Mouse (Mus musculus) thymus, postnatal 10 days (tissue): ENCODE results near the gene D630045J12Rik.

ENCODE experiments used
- DNase-seq, 2 experiments: peaks; one replicate each; pipeline ENCODE4 v3.0.0; 2021; ENCODE audit warnings: low spot score in 2 of 2

D630045J12Rik gene

GRCm38 (mm10) chr6:38134806-38135559, 118.8 kb downstream of the D630045J12Rik start:
- no peak for DNase-seq

DNA sequence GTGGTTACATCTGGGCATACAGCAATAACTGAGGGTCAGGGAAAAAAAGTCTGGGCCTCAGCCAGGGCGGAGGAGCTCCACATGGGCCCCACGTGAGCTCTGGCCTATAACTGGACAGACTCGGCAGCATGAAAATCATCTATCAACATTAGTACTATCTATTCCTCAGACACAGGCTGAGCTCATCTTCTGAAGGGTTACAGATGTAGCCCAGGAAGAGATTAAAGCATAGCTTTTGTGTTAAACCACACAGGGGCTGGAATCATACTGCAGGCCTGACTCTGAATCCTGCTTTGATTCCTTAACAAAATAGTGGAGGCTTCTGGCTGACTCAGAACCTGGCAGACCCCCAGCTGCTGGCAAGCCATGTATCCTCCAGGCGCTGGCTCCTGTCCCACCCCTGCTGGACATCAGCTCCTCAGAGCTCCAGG, 122.0 kb downstream of the D630045J12Rik start:
- no peak for DNase-seq

DNA sequence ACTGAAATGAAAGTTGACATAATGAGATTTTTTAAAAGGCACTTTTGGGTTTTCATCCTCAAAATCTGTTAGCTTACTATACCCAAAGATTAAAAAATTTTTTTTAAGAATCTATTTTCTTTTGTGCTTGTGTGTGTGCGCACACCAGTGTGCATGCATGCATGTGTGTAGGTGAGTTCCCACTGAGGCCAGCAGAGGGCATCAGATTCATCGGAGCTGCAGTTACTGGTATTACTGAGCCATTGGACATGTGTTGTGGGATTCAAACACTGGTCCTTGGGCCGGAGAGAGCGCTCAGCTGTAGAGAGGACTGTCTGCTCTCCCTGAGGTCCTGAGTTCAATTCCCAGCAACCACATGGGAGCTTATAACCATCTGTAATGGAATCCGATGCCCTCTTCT, 123.9 kb downstream of the D630045J12Rik start:
- DNase-seq: no peak

- DNase-seq: no peak
These were observed 125.7 kb downstream of the D630045J12Rik start for GRCm38 (mm10) chr6:38128115-38128514.

GRCm38 (mm10) chr6:38125462-38125861, 128.3 kb downstream of the D630045J12Rik start:
- no peak for DNase-seq

DNA sequence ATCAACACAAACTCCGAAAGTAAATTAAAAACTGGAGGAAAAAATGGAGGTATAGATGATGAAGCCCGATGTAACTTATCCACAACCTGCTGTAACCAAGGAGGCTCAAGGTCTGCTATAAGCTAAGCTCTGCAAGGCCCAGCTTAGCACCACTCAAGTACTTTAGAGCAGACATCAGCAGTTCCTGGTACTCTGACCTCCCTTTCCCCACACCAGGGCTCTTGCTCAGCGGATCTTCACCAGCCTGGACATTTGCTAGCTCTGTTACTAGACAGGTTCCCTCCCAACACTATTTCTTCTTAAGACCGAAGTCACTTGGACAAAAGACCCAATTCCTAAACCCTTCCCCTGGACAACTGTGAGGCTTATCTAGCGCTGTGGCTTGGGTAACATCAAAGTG, 128.9 kb downstream of the D630045J12Rik start:
- DNase-seq: no peak

- no peak for DNase-seq
These were observed 129.5 kb downstream of the D630045J12Rik start, which contains the start of gene Atp6v0a4 for GRCm38 (mm10) chr6:38124207-38124835. Atp6v0a4 (minus strand) TSS chr6:38124586.

GRCm38 (mm10) chr6:38123471-38124206, 130.2 kb downstream of the D630045J12Rik start:
- DNase-seq: no peak

DNA sequence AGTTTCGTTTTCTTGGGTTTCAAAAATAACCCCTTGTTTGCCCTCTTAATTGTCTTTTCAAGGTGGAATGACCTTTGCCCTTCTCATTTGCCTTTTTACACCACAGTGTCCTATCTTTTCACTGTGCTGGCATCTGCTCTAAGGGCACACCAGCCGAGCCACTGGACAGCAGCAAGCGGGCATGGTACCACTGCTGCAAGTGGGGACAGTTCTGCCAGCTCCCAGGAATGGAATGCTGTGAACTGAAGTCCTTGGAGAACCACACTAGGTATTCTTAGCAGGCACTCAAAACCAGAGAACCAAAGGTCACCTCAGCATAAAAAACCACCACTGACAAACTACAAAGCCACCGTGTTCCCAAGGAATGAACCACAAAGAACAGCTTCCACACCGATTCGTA, 131.0 kb downstream of the D630045J12Rik start:
- DNase-seq: no peak

- no peak for DNase-seq
These were observed 132.0 kb downstream of the D630045J12Rik start for GRCm38 (mm10) chr6:38121843-38122242.

- DNase-seq: peak; percentile 5 to 11
These were observed 133.0 kb downstream of the D630045J12Rik start for GRCm38 (mm10) chr6:38120681-38121371.

GRCm38 (mm10) chr6:38118341-38118740, 135.5 kb downstream of the D630045J12Rik start:
- DNase-seq: no peak

DNA sequence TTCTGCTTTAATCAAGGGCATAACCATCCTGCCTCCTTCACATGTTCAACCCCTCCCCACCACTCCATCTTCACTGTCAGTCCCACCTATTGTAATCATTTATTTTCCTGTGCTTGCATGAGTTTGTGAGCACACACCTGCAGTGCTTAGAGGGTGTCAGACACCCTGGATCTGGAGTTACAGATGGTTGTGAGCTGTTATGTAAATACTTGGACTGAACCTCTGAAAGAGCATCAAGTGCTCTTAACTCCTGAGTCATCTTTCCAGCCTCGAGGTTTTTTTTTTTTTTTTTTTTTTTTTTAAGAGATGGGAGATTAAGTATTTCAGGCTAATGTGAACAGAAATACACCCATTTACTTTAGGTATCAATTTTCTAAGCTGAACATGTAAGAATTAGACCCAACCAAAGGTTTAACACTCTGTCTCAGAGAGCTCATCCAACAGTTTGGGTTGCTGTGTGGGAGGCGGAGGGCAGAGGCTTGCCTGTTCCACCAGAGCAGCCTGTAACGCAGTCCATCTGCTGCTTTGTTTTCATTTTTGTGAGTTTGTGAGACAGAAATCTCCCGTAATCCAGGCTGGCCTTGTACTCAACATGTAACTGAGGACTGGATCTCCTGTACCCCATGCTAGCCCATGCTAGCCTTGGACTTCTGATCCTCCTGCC, 137.6 kb downstream of the D630045J12Rik start:
- no peak for DNase-seq

DNA sequence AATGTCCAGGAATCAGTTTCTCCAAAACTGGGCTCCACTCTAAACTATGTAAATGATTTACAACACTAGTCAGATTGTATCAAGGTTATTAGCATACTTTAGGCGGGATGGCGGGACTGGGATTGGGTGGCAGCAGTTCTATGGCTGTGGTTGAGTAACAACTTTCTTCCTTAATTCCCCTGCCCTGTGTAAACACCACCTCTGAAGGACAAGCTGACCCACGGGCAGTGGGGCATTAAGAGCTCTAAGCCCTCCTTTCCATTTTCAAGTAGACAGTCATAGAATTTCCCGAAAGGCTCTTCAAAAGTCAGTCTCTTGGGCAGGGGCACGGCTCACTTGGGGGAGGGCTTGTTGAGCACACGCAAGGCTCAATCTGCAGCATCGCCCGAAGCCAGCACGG, 142.9 kb downstream of the D630045J12Rik start:
- DNase-seq: no peak

GRCm38 (mm10) chr6:38109871-38110270, 143.9 kb downstream of the D630045J12Rik start:
- DNase-seq: no peak

GRCm38 (mm10) chr6:38109160-38109795, 144.5 kb downstream of the D630045J12Rik start, which contains the start of gene Tmem213:
Tmem213 (plus strand) TSS chr6:38109255.
- DNase-seq: no peak

GRCm38 (mm10) chr6:38108449-38108848, 145.4 kb downstream of the D630045J12Rik start:
- DNase-seq: no peak

DNA sequence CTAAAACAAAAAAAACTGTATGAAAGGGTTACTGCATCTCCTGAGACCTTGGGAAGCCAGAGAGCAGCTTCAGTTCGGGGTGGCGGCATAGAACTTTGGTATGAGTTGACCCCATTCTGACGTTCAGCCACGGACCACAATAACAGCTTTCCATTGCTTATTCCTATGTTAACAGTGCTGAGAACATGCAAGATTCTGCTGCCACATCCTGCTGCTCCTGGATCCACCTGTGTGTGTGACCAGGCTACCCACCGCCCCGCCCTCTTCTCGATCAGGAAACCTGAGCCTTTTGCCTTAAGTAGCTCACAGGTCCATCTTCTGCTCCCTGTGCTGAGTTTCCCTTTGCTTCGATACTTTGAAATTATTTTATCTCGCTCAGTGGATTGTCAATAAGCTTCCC, 147.9 kb downstream of the D630045J12Rik start:
- no peak for DNase-seq

DNA sequence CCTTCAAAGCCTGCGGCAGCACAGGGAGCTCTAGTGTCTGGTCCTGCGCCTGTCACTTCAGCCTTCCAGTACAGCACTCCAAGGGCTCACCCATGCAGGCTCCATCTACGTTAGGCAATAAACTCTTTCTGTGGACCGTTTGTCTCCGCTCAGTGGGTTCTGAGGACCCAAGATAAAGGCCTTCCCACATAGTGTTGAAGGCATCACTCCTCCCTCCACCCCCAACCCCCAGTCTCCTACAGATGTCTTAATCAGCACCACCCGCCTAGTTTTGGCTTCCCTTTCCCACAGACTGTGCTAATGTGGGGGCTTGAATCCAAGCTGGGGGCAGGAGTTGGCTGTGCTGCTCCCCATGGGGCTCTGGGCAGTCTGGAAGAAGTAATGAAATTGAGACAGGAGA, 150.0 kb downstream of the D630045J12Rik start:
- DNase-seq: no peak

DNA sequence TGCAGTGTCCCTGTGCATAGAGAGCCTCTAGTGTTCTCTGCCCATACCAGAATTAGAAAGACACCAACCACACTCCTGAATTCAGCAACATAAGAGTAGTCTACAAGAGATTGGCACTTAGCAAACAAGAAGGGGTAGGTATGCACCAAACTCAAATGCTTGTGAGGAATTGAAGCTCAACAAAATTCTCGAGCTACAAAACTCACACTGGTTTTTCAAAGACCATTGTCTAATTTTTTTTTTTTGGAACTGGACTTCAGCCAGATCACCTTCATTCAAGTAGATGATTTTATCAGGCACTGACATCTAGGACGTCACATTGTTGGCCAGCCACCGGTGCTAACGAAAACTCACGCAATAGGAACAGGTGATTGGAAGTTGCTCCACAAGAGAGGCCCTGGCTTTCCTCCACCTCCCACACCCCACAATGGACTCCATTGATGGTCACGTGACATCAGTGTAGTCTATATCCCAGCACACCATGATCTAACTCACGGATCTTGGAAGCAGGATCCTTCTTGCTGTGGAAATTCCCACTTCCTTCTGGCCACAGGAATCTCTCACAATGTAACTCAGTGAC, 151.5 kb downstream of the D630045J12Rik start:
- no peak for DNase-seq
